Mouse (Mus musculus) brown adipose tissue, adult 24 weeks (tissue): ENCODE measurements around the gene Arnt2. TPM values are rescaled to one million over a fixed set of nuclear protein-coding genes. Genes with fewer than 3 reads are reported as not detected.

Experiments used
- H3K27ac ChIP-seq: fragments of 200-500 bp; replicated peaks from 2 replicates; pipeline ENCODE4 v1.5.1; 2012; ENCODE audit warnings: low read depth, mild to moderate bottlenecking, low read length
- H3K4me1 ChIP-seq: fragments of 200-500 bp; 2 replicates; pipeline ENCODE4 v1.6.1; 2012; ENCODE audit warnings: low read length, mixed read lengths; ENCODE audit not compliant: control insufficient read depth, insufficient read depth, insufficient read length
- H3K4me3 ChIP-seq: fragments of 200-500 bp; 2 replicates; pipeline ENCODE4 v1.5.1; 2012; ENCODE audit warnings: low read depth, mild to moderate bottlenecking, low read length, moderate library complexity; ENCODE audit not compliant: insufficient read depth
- polyA plus RNA-seq: library from polyadenylated mRNA; stranded (reverse); fragments of >200 nt; gene quantifications from 2 replicates; pipeline ENCODE4 v1.2.4, GENCODE M21; 2012; ENCODE audit not compliant: missing spikeins, insufficient read depth, insufficient read length

Arnt2 gene
- polyA plus RNA-seq, 1 experiment: not detected

DNA sequence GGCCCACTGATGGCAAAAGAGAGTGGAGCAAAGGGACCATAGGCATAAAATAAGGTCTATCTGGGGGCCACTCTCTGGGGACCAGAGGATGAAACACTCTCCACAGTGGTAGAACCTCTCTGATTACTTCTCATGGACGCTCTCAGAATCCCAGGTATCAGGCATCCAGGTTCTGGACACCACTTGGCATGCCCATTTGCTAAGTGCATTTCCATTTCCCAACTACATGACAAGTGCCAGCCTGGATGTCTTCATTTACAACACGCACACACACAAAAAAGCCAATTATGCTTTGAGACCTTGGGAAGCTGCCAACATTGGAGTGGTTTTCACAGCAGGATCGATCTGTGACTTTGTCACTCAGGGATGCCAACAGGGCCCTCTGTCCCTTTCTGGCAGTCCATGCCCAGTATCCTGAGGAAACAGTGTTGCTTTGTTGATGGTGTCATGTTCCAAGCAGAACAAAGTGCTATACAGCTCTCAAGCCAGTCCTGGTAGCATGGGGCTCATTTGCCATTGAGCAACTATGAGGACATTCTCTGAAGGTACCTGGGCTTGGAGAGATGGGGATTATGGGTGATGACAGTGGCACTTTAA lies 102.5 kb downstream of the Arnt2 start:
- H3K27ac ChIP-seq: no peak overlapping the region
- no peaks in the 10 kb centered on the region for H3K4me1 ChIP-seq
- H3K4me3 ChIP-seq: no peak overlapping the region

- no peaks in the 10 kb centered on the region for H3K4me1 ChIP-seq
- H3K27ac ChIP-seq: no peak overlapping the region
- H3K4me3 ChIP-seq: no peak overlapping the region
Measured at GRCm38 (mm10) chr7:84300261-84300660, 109.7 kb downstream of the Arnt2 start.

- H3K27ac ChIP-seq: no peak overlapping the region
- H3K4me3 ChIP-seq: no peak overlapping the region
- no peaks in the 10 kb centered on the region for H3K4me1 ChIP-seq
Measured at GRCm38 (mm10) chr7:84299601-84300000, 110.4 kb downstream of the Arnt2 start.

- no peak overlapping the region for H3K27ac ChIP-seq
- no peaks in the 10 kb centered on the region for H3K4me1 ChIP-seq
- no peak overlapping the region for H3K4me3 ChIP-seq
Measured at GRCm38 (mm10) chr7:84293054-84293453, 116.9 kb downstream of the Arnt2 start.

GRCm38 (mm10) chr7:84287226-84287587 lies 122.8 kb downstream of the Arnt2 start:
- Histone ChIP-seq H3K27ac (no peak overlapping the region), H3K4me3 (no peak overlapping the region), H3K4me1 (no peaks in the 10 kb centered on the region)

- no peak overlapping the region for H3K27ac ChIP-seq
- no peaks in the 10 kb centered on the region for H3K4me1 ChIP-seq
Measured at GRCm38 (mm10) chr7:84286526-84287225, 123.3 kb downstream of the Arnt2 start.

GRCm38 (mm10) chr7:84285790-84286189 lies 124.2 kb downstream of the Arnt2 start:
- Histone ChIP-seq H3K4me3 (no peak overlapping the region), H3K27ac (no peak overlapping the region), H3K4me1 (no peaks in the 10 kb centered on the region)

More at GRCm38 (mm10) chr7:84286526-84287225, 123.3 kb downstream of the Arnt2 start:
- no peak overlapping the region for H3K4me3 ChIP-seq

DNA sequence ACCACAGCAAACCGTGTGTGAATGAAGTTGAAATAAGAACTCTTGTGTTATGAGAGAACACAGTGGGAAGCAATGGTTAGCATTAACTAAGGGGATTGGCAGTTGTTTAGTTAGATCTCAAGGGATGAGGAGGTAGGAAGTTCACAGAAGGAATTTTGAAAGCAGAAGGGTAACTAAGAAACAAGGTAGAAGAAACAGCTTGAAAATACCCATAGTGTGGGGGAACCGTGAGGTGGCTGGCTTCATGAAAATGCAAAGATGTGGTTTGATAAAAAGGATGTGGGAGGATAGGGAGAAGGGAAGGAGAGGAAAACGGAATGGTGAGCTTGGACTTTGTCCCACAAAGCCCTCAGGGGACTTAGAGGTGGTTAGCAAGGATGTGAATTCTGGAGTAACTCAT lies 125.0 kb downstream of the Arnt2 start:
- Histone ChIP-seq H3K4me3 (no peak overlapping the region), H3K4me1 (no peaks in the 10 kb centered on the region), H3K27ac (no peak overlapping the region)

- Histone ChIP-seq H3K4me3 (no peak overlapping the region), H3K4me1 (no peaks in the 10 kb centered on the region), H3K27ac (no peak overlapping the region)
Measured at GRCm38 (mm10) chr7:84282231-84282630, 127.7 kb downstream of the Arnt2 start.

GRCm38 (mm10) chr7:84279231-84279630 lies 130.7 kb downstream of the Arnt2 start:
- no peak overlapping the region for H3K27ac ChIP-seq
- H3K4me1 ChIP-seq: no peaks in the 10 kb centered on the region
- no peak overlapping the region for H3K4me3 ChIP-seq

DNA sequence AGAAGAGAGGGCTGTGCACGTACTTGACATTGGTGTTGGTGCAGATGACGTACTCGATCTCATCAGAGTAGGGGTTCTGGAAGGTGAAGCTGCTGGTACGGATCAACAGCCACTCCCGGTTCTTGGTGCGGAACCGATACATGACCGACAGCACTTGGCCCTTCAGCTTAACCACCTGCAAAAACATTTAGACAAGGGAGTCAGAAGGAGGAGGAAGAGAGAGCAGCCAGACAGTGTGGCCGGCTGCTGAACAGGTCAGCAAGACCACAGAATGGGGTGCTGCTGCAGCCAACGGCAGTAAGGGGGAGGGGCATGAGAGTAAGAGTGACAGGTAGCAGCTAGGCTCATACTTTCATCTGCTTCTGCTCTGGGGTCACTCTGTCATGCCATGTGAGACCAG lies 134.7 kb downstream of the Arnt2 start:
- Histone ChIP-seq H3K4me3 (no peak overlapping the region), H3K4me1 (no peaks in the 10 kb centered on the region), H3K27ac (no peak overlapping the region)

- H3K27ac ChIP-seq: no peak overlapping the region
- no peak overlapping the region for H3K4me3 ChIP-seq
- no peaks in the 10 kb centered on the region for H3K4me1 ChIP-seq
Measured at GRCm38 (mm10) chr7:84273930-84274329, 136.0 kb downstream of the Arnt2 start.

- Histone ChIP-seq H3K27ac (no peak overlapping the region), H3K4me3 (no peak overlapping the region)
Measured at GRCm38 (mm10) chr7:84272206-84272818, 137.7 kb downstream of the Arnt2 start.

GRCm38 (mm10) chr7:84271429-84271828 lies 138.5 kb downstream of the Arnt2 start:
- Histone ChIP-seq H3K27ac (no peak overlapping the region), H3K4me3 (no peak overlapping the region)

More at GRCm38 (mm10) chr7:84272206-84272818, 137.7 kb downstream of the Arnt2 start:
- no peaks in the 10 kb centered on the region for H3K4me1 ChIP-seq

DNA sequence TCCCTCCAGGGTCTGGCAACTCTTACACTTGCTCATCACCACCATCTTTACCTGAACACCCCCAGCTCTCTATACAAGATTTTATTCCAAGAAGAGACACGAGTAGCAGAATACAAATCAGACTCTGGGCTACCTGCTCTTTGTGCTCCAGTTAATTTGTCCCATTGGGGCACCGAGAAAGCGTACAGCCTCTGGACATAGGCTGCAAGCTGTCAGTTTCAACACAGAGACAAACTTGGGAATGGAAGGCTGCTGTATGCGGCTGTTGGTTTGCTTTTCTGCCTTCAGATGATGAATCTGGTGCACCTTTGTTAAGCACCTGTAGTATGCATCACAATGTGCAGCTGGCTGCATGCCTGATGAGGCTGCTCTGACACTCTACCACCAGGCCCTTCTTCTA lies 146.5 kb downstream of the Arnt2 start:
- Histone ChIP-seq H3K27ac (no peak overlapping the region), H3K4me3 (no peak overlapping the region), H3K4me1 (no peaks in the 10 kb centered on the region)

More at GRCm38 (mm10) chr7:84271429-84271828, 138.5 kb downstream of the Arnt2 start:
- H3K4me1 ChIP-seq: no peaks in the 10 kb centered on the region

DNA sequence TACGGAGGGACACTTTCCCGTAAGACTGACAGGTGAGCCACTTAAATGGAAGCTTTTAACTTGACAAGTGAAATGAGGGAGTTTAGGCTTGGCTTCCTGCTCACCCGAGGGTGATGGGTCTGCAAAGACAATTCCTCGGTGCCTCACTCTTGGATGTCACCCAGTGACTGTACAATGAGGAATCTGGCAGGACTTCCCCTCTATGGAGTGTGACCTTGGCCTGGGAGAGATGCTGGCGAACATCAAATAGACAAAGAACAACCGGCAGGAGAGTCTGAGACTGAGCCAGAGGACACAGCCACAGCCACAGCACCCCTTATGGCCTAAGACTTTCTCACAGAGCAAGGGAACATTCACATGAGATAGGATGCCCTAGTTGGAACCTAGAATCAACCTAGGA lies 148.6 kb downstream of the Arnt2 start:
- no peaks in the 10 kb centered on the region for H3K4me1 ChIP-seq
- no peak overlapping the region for H3K27ac ChIP-seq
- no peak overlapping the region for H3K4me3 ChIP-seq
